Mouse (Mus musculus): ENCODE results near the gene Smoc1. TPM values are rescaled to one million over a fixed set of nuclear protein-coding genes. Genes with fewer than 3 reads are reported as not detected.

Smoc1 gene
- polyA plus RNA-seq, 1 experiment: 41.7 TPM

GRCm38 (mm10) chr12:81184967-81185366 lies 158.4 kb downstream of the Smoc1 start:
- H3K27ac ChIP-seq (ENCODE audit: control insufficient read depth, insufficient read depth, low read length): no peak overlapping the region
- H3K27me3 ChIP-seq (ENCODE audit: control insufficient read depth, insufficient read depth, low read length): no peaks in the 10 kb centered on the region
- H3K36me3 ChIP-seq (ENCODE audit: control insufficient read depth, insufficient read depth, low read length): no peaks in the 10 kb centered on the region
- TF ChIP-seq POLR2A (IDR thresholded peaks at IDR 0.05; ENCODE audit: control insufficient read depth, extremely low read depth, insufficient read depth, low read length, poor library complexity) (no peak), CTCF (IDR thresholded peaks at IDR 0.05; ENCODE audit: borderline replicate concordance, control insufficient read depth, extremely low read depth, insufficient read depth, low read length, poor library complexity) (no peak)
- 98% methylated on average over 2 of the region's 2 CpGs for WGBS
- no peak overlapping the region for H3K4me3 ChIP-seq (ENCODE audit: control insufficient read depth, insufficient read depth, low read length)
- DNase-seq: no peak
- no peaks in the 10 kb centered on the region for H3K4me1 ChIP-seq (replicated peaks; ENCODE audit: control insufficient read depth, insufficient read depth, low read length)

- Histone ChIP-seq H3K27me3 (ENCODE audit: control insufficient read depth, insufficient read depth, low read length) (no peaks in the 10 kb centered on the region), H3K27ac (ENCODE audit: control insufficient read depth, insufficient read depth, low read length) (no peak overlapping the region), H3K4me1 (replicated peaks; ENCODE audit: control insufficient read depth, insufficient read depth, low read length) (no peaks in the 10 kb centered on the region), H3K36me3 (ENCODE audit: control insufficient read depth, insufficient read depth, low read length) (no peaks in the 10 kb centered on the region), H3K4me3 (ENCODE audit: control insufficient read depth, insufficient read depth, low read length) (no peak overlapping the region)
- WGBS: 63% methylated on average over 4 of the region's 4 CpGs
- no peak for TF ChIP-seq CTCF (IDR thresholded peaks at IDR 0.05; ENCODE audit: borderline replicate concordance, control insufficient read depth, extremely low read depth, insufficient read depth, low read length, poor library complexity)
- TF ChIP-seq POLR2A (IDR thresholded peaks at IDR 0.05; ENCODE audit: control insufficient read depth, extremely low read depth, insufficient read depth, low read length, poor library complexity): no peak
- DNase-seq: no peak
Measured at GRCm38 (mm10) chr12:81186081-81186480, 159.5 kb downstream of the Smoc1 start.

GRCm38 (mm10) chr12:81186668-81187067 lies 160.1 kb downstream of the Smoc1 start:
- no peak for DNase-seq
- TF ChIP-seq POLR2A (IDR thresholded peaks at IDR 0.05; ENCODE audit: control insufficient read depth, extremely low read depth, insufficient read depth, low read length, poor library complexity) (no peak), CTCF (IDR thresholded peaks at IDR 0.05; ENCODE audit: borderline replicate concordance, control insufficient read depth, extremely low read depth, insufficient read depth, low read length, poor library complexity) (no peak)
- 91% methylated on average over 3 of the region's 3 CpGs for WGBS
- Histone ChIP-seq H3K36me3 (ENCODE audit: control insufficient read depth, insufficient read depth, low read length) (no peaks in the 10 kb centered on the region), H3K4me1 (replicated peaks; ENCODE audit: control insufficient read depth, insufficient read depth, low read length) (no peaks in the 10 kb centered on the region), H3K4me3 (ENCODE audit: control insufficient read depth, insufficient read depth, low read length) (no peak overlapping the region), H3K27ac (ENCODE audit: control insufficient read depth, insufficient read depth, low read length) (no peak overlapping the region), H3K27me3 (ENCODE audit: control insufficient read depth, insufficient read depth, low read length) (no peaks in the 10 kb centered on the region)

- Histone ChIP-seq H3K36me3 (ENCODE audit: control insufficient read depth, insufficient read depth, low read length) (no peaks in the 10 kb centered on the region), H3K27ac (ENCODE audit: control insufficient read depth, insufficient read depth, low read length) (no peak overlapping the region), H3K4me1 (replicated peaks; ENCODE audit: control insufficient read depth, insufficient read depth, low read length) (no peaks in the 10 kb centered on the region), H3K4me3 (ENCODE audit: control insufficient read depth, insufficient read depth, low read length) (no peak overlapping the region), H3K27me3 (ENCODE audit: control insufficient read depth, insufficient read depth, low read length) (no peaks in the 10 kb centered on the region)
- WGBS: 87% methylated on average over 3 of the region's 3 CpGs
- TF ChIP-seq CTCF (IDR thresholded peaks at IDR 0.05; ENCODE audit: borderline replicate concordance, control insufficient read depth, extremely low read depth, insufficient read depth, low read length, poor library complexity) (no peak), POLR2A (IDR thresholded peaks at IDR 0.05; ENCODE audit: control insufficient read depth, extremely low read depth, insufficient read depth, low read length, poor library complexity) (no peak)
- DNase-seq: no peak
Measured at GRCm38 (mm10) chr12:81188423-81188822, 161.8 kb downstream of the Smoc1 start.

- DNase-seq: no peak
- 96% methylated on average over 4 of the region's 4 CpGs for WGBS
- no peak overlapping the region for H3K27ac ChIP-seq (ENCODE audit: control insufficient read depth, insufficient read depth, low read length)
- no peak overlapping the region for H3K4me3 ChIP-seq (ENCODE audit: control insufficient read depth, insufficient read depth, low read length)
- TF ChIP-seq POLR2A (IDR thresholded peaks at IDR 0.05; ENCODE audit: control insufficient read depth, extremely low read depth, insufficient read depth, low read length, poor library complexity) (no peak), CTCF (IDR thresholded peaks at IDR 0.05; ENCODE audit: borderline replicate concordance, control insufficient read depth, extremely low read depth, insufficient read depth, low read length, poor library complexity) (no peak)
- H3K36me3 ChIP-seq (ENCODE audit: control insufficient read depth, insufficient read depth, low read length): no peaks in the 10 kb centered on the region
- no peaks in the 10 kb centered on the region for H3K27me3 ChIP-seq (ENCODE audit: control insufficient read depth, insufficient read depth, low read length)
- no peaks in the 10 kb centered on the region for H3K4me1 ChIP-seq (replicated peaks; ENCODE audit: control insufficient read depth, insufficient read depth, low read length)
Measured at GRCm38 (mm10) chr12:81188996-81189395, 162.4 kb downstream of the Smoc1 start.

- 94% methylated on average over 1 of the region's 1 CpGs for WGBS
Measured at GRCm38 (mm10) chr12:81189636-81190035, 163.0 kb downstream of the Smoc1 start.

DNA sequence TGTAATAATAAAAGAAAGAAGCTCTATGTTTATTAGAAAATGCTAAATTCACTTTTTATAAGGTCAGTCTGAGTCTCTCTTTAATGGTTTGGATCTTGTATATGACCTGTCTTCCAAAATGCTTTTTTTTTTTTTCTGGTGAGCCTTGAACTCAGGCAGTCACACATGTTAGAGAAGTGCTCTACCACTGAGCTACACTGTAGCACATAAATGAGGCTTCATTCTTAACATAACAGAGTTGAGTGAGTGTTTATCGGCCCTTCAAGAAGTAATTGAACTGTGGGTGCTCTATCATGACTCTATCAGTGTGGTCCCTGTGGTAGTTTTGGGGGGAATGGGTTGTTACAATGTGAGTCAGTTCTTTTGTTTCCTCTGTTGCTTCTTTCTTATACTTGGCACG lies 167.4 kb downstream of the Smoc1 start:
- Histone ChIP-seq H3K4me3 (ENCODE audit: control insufficient read depth, insufficient read depth, low read length) (no peak overlapping the region), H3K36me3 (ENCODE audit: control insufficient read depth, insufficient read depth, low read length) (no peaks in the 10 kb centered on the region), H3K27me3 (ENCODE audit: control insufficient read depth, insufficient read depth, low read length) (no peaks in the 10 kb centered on the region), H3K27ac (ENCODE audit: control insufficient read depth, insufficient read depth, low read length) (no peak overlapping the region), H3K4me1 (replicated peaks; ENCODE audit: control insufficient read depth, insufficient read depth, low read length) (no peaks in the 10 kb centered on the region; the same call in 1 of the 2 replicates)
- no peak for TF ChIP-seq CTCF (IDR thresholded peaks at IDR 0.05; ENCODE audit: borderline replicate concordance, control insufficient read depth, extremely low read depth, insufficient read depth, low read length, poor library complexity)
- no peak for TF ChIP-seq POLR2A (IDR thresholded peaks at IDR 0.05; ENCODE audit: control insufficient read depth, extremely low read depth, insufficient read depth, low read length, poor library complexity)
- no peak for DNase-seq
- WGBS: 85% methylated on average over 2 of the region's 2 CpGs

More at GRCm38 (mm10) chr12:81189636-81190035, 163.0 kb downstream of the Smoc1 start:
- H3K36me3 ChIP-seq (ENCODE audit: control insufficient read depth, insufficient read depth, low read length): no peaks in the 10 kb centered on the region
- TF ChIP-seq POLR2A (IDR thresholded peaks at IDR 0.05; ENCODE audit: control insufficient read depth, extremely low read depth, insufficient read depth, low read length, poor library complexity) (no peak), CTCF (IDR thresholded peaks at IDR 0.05; ENCODE audit: borderline replicate concordance, control insufficient read depth, extremely low read depth, insufficient read depth, low read length, poor library complexity) (no peak)
- H3K27me3 ChIP-seq (ENCODE audit: control insufficient read depth, insufficient read depth, low read length): no peaks in the 10 kb centered on the region
- no peak overlapping the region for H3K4me3 ChIP-seq (ENCODE audit: control insufficient read depth, insufficient read depth, low read length)
- no peaks in the 10 kb centered on the region for H3K4me1 ChIP-seq (replicated peaks; ENCODE audit: control insufficient read depth, insufficient read depth, low read length)
- DNase-seq: no peak
- H3K27ac ChIP-seq (ENCODE audit: control insufficient read depth, insufficient read depth, low read length): no peak overlapping the region

Data from thymus, adult 2 months (tissue).